Mouse (Mus musculus) heart, embryonic 13.5 days (tissue): ENCODE measurements around the gene Bcs1l. TPM values are rescaled to one million over a fixed set of nuclear protein-coding genes. Genes with fewer than 3 reads are reported as not detected.

Experiments
- ATAC-seq: fragments of 200-750 bp; cut with Nextera tagmentation; 2 replicates; pipeline ENCODE4 v1.8.0; 2017; ENCODE audit warnings: moderate TSS enrichment; ENCODE audit not compliant: insufficient number of reproducible peaks, low FRiP score, low TSS enrichment; ENCODE audit errors: extremely low read depth
- H3K27ac ChIP-seq: fragments of 300-500 bp; sonication (generic); replicated peaks from 2 replicates; pipeline ENCODE4 v1.5.1; 2015; ENCODE audit warnings: moderate library complexity, mild to moderate bottlenecking, inconsistent platforms
- H3K27me3 ChIP-seq: fragments of 300-500 bp; sonication (generic); replicated peaks from 2 replicates; pipeline ENCODE4 v1.6.1; 2015; ENCODE audit warnings: mild to moderate bottlenecking, inconsistent platforms
- H3K36me3 ChIP-seq: fragments of 300-500 bp; sonication (generic); 2 replicates; pipeline ENCODE4 v1.6.1; 2015; ENCODE audit warnings: mild to moderate bottlenecking, inconsistent platforms
- H3K4me1 ChIP-seq: fragments of 300-500 bp; sonication (generic); 2 replicates; pipeline ENCODE4 v1.6.1; 2015; ENCODE audit warnings: inconsistent platforms
- H3K4me2 ChIP-seq: fragments of 300-500 bp; sonication (generic); 2 replicates; pipeline ENCODE4 v1.6.1; 2015; ENCODE audit warnings: inconsistent platforms, mild to moderate bottlenecking, moderate library complexity
- H3K4me3 ChIP-seq: fragments of 300-500 bp; sonication (generic); 2 replicates; pipeline ENCODE4 v1.5.1; 2015; ENCODE audit warnings: moderate library complexity, mild to moderate bottlenecking, inconsistent platforms
- H3K9ac ChIP-seq: fragments of 300-500 bp; sonication (generic); 2 replicates; pipeline ENCODE4 v1.6.1; 2015; ENCODE audit warnings: inconsistent platforms, mild to moderate bottlenecking, moderate library complexity
- H3K9me3 ChIP-seq: fragments of 300-500 bp; sonication (generic); 2 replicates; pipeline ENCODE4 v1.6.1; 2016; ENCODE audit warnings: inconsistent platforms
- WGBS: fragments of 180-500 bp; shearing (Covaris S2); methylation state at CpG from one replicate; pipeline ENCODE4 v1.1.7; 2015; ENCODE audit warnings: mixed read lengths; 5-methylcytosine and 5-hydroxymethylcytosine counted together
- microRNA-seq: library from miRNA; unstranded; fragments of <30 nt; microRNA quantifications from one replicate; pipeline ENCODE4, GENCODE M21; 2016
- polyA plus RNA-seq: library from polyadenylated mRNA; unstranded; fragments of >200 nt; fragmentation: Nextera tagmentation; extraction: Ambion mirVana; gene quantifications from 2 replicates; pipeline ENCODE4 v1.2.1, GENCODE M21; 2015

Bcs1l gene
- polyA plus RNA-seq, 1 experiment from 2014 or later: 20.5 TPM

DNA sequence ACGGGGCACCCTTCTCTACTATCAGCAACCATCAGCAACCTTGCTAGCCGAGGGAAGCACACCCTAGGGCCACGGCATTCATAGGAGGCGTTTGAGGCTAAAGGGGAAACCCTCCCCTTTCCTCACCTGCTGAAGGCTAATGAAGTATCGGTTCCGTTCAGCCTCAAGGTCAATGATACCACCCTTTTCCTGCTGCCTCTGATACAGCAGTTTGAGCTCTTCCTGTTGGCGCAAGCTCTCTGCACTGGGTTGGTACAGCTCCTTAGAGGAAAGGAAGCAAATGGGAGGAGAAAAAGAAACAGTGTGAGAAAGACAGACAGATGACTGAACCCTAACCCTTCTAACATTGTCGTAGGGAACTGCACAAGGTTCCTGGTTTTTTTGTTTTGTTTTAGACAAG, 6.3 kb downstream of the Bcs1l start:
- Histone ChIP-seq H3K9ac (no peak overlapping the region), H3K36me3 (peaks cover 91% of the 10 kb centered on the region), H3K27ac (no peak overlapping the region; the same call in 1 of the 2 replicates), H3K4me1 (no peaks in the 10 kb centered on the region), H3K9me3 (no peaks in the 10 kb centered on the region), H3K4me3 (no peak overlapping the region), H3K27me3 (no peaks in the 10 kb centered on the region), H3K4me2 (no peak overlapping the region)
- ATAC-seq: no peak
- WGBS: 72% methylated on average over 8 of the region's 8 CpGs

- Histone ChIP-seq H3K27me3 (no peaks in the 10 kb centered on the region), H3K9me3 (no peaks in the 10 kb centered on the region), H3K27ac (peak overlapping the region; percentile 62), H3K4me1 (peaks cover 15% of the 10 kb centered on the region), H3K4me2 (peak overlapping the region; percentile 86), H3K9ac (peak overlapping the region; percentile 91), H3K4me3 (peak overlapping the region; percentile 93), H3K36me3 (peaks cover 40% of the 10 kb centered on the region)
- ATAC-seq: no peak
- 7% methylated on average over 26 of the region's 26 CpGs for WGBS
Measured at GRCm38 (mm10) chr1:74600501-74601266, 12.6 kb downstream of the Bcs1l start.

DNA sequence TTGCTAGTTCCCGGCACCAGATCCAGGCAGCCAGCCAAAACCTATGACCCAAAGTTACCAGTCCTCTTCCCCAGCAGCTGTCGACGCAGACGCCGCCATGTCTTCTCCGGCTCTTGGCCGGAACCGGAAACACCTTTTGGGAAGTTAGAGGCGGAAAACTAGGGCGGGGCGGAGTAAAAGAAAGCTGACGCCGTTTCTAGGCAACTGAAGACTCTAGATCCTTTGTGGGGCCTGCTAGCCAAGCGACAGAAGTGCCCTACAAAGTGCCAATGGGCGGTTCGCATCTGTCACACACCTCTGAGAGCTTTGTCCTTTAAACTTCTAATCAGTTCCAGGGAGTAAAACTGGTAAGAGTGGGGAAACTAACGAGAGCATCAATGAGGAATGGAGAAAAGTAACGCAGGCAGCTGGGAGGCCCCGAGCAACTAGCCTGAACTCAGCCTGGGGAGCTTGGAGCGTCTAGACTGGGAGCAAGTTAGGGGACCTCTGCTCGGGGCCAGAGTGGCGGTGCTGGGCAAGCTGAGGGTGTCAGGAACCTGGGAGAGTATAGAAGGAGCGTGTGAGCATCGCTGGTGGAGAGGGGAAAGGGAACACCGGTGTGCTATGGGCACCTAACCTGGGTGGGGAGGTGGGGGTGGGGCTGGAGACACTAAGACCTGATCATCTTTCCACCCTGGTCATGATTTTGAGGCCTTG, 13.3 kb downstream of the Bcs1l start, which contains the start of the genes Rnf25 and Stk36:
TSS of gene Rnf25 (minus strand) at position 131 of the 696 bp plus-strand sequence.
TSS of gene Stk36 (plus strand) at position 179 of the 696 bp plus-strand sequence.
- H3K4me3 ChIP-seq: peak within 1 kb of the TSS; percentile 93
- 10% methylated on average over 25 of the region's 25 CpGs for WGBS
- peak within 1 kb of the TSS; percentile 91 for H3K9ac ChIP-seq
- H3K9me3 ChIP-seq: no peaks in the 10 kb centered on the region
- no peaks in the 10 kb centered on the region for H3K27me3 ChIP-seq
- H3K4me1 ChIP-seq: peaks cover 15% of the 10 kb centered on the region
- ATAC-seq: peak; percentile 56; the same call in 1 of the 2 replicates
- peak within 1 kb of the TSS; percentile 86 for H3K4me2 ChIP-seq
- peaks cover 36% of the 10 kb centered on the region for H3K36me3 ChIP-seq
- peak within 1 kb of the TSS; percentile 62 for H3K27ac ChIP-seq

DNA sequence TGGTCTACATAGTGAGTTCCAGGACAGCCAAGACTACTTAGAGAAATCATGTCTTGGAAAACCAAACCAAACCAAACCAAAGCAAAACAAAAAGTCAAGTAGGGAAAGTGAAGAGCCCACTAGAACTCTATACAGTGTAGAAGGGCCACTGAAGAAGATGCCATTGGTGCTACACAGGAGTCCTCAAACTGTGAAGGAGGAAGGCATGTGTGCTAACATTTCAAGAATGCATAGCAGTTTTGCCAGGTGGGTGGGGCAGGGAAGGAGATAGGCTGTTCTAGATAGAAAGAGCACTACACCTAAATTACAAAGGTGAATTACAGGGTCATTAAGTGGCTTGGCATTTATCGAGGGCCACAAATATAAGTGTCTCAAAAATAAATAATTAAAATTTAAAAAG, 36.1 kb downstream of the Bcs1l start:
- H3K9me3 ChIP-seq: no peaks in the 10 kb centered on the region
- H3K36me3 ChIP-seq: no peaks in the 10 kb centered on the region
- H3K9ac ChIP-seq: no peak overlapping the region
- WGBS: 92% methylated on average over 1 of the region's 1 CpGs
- no peak overlapping the region for H3K4me3 ChIP-seq
- H3K27ac ChIP-seq: no peak overlapping the region
- H3K4me1 ChIP-seq: peaks cover 7% of the 10 kb centered on the region; the same call in 1 of the 2 replicates
- H3K27me3 ChIP-seq: no peaks in the 10 kb centered on the region
- ATAC-seq: no peak
- H3K4me2 ChIP-seq: no peak overlapping the region

DNA sequence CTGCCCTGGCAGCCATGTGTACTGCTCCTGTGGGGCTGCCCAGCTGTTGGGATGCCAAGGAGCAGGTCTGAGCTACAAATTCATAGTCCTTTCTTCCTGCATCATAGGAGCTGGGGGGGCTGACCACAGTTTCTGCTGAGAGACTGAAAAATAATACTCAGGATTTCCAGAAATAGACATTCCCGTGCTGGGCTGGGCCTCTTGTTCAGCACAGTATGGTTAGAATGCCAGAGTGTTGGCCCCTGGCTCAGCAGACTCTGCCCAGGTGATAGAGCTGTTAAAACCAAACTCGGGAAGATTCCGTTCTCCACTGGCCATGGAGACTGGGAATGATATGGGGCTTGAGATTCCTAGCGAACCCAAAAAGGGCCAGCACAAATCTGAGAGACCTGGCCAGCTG, 38.0 kb downstream of the Bcs1l start:
- H3K4me1 ChIP-seq: peaks cover 7% of the 10 kb centered on the region; the same call in 1 of the 2 replicates
- H3K9me3 ChIP-seq: no peaks in the 10 kb centered on the region
- H3K9ac ChIP-seq: no peak overlapping the region
- H3K4me3 ChIP-seq: no peak overlapping the region
- no peak overlapping the region for H3K27ac ChIP-seq
- no peaks in the 10 kb centered on the region for H3K36me3 ChIP-seq
- H3K27me3 ChIP-seq: no peaks in the 10 kb centered on the region
- no peak overlapping the region for H3K4me2 ChIP-seq
- 0 out of 2 replicates have a peak, but pooled peaks have one; percentile 25 for ATAC-seq
- 58% methylated on average over 4 of the region's 4 CpGs for WGBS

DNA sequence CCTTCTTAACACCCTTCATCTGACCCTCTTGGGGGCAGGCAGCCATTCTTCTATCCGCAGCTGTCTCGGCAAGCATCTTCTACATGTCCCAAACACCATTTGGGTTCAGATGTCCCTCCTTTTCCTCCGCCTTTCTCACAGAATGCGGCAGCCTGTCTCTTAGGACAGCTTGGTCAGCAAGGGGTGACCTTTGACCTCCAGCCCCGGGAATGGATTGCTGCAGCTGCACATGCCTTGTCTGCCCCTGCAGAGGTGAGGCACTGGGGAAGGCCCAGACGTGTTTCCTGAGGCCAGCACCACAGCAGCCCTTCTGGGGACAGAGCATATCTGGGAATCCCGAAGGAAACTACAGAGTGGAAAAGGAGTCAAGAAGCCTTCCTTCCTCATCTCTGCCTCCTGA, 39.9 kb downstream of the Bcs1l start:
- no peak overlapping the region for H3K4me3 ChIP-seq
- H3K36me3 ChIP-seq: no peaks in the 10 kb centered on the region
- H3K27me3 ChIP-seq: no peaks in the 10 kb centered on the region
- H3K4me1 ChIP-seq: peaks cover 7% of the 10 kb centered on the region; the same call in 1 of the 2 replicates
- no peak overlapping the region for H3K27ac ChIP-seq
- no peak overlapping the region for H3K9ac ChIP-seq
- H3K9me3 ChIP-seq: no peaks in the 10 kb centered on the region
- ATAC-seq: no peak
- WGBS: 53% methylated on average over 7 of the region's 7 CpGs
- no peak overlapping the region for H3K4me2 ChIP-seq

DNA sequence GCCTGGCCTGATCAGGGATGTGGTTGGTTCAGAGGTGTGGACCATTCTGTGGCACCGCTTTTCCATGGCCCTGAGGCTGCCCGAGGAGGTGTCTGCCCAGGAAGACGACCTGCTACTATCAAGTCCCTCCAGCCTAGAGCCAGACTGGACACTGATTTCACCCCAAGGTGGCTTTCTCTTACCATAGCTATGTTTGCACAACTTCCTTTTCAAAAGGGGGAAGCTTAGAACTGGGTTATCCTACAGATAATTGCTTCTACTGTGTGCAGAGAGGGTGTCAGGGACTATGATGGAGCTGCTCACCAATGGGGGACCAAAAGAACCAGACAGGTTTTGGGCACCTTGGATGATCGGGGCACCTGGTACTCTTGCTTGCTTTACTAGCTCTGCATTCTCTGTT, 44.6 kb downstream of the Bcs1l start:
- ATAC-seq: no peak

More for the DNA sequence above, 44.6 kb downstream of the Bcs1l start:
- H3K27me3 ChIP-seq: no peaks in the 10 kb centered on the region
- no peaks in the 10 kb centered on the region for H3K36me3 ChIP-seq
- no peaks in the 10 kb centered on the region for H3K4me1 ChIP-seq
- no peak overlapping the region for H3K9ac ChIP-seq
- no peaks in the 10 kb centered on the region for H3K9me3 ChIP-seq
- no peak overlapping the region for H3K4me3 ChIP-seq
- 77% methylated on average over 4 of the region's 4 CpGs for WGBS
- H3K4me2 ChIP-seq: no peak overlapping the region
- H3K27ac ChIP-seq: no peak overlapping the region

Small RNA genes within 50 kb of the gene (microRNA-seq; reads per million reads assigned to microRNA genes)
- not detected for gene Gm25035

Other genes with a start within 250 kb of the Bcs1l start
- 0.33 and 0.38 TPM in 2 replicates for gene Catip, start 226.2 kb upstream of the Bcs1l start, polyA plus RNA-seq
- gene Slc11a1, start 213.1 kb upstream of the Bcs1l start, polyA plus RNA-seq: 2.8 and 3.1 TPM in 2 replicates
- gene Ctdsp1, start 196.8 kb upstream of the Bcs1l start, polyA plus RNA-seq: 57.3 and 60.4 TPM in 2 replicates
- gene Vil1, start 178.9 kb upstream of the Bcs1l start, polyA plus RNA-seq: 0.19 and 0.45 TPM in 2 replicates
- gene Cnot9, start 82.2 kb upstream of the Bcs1l start, polyA plus RNA-seq: 31.7 and 33.6 TPM in 2 replicates
- 0.52 and 0.64 TPM in 2 replicates for gene Plcd4, start 45.4 kb upstream of the Bcs1l start, polyA plus RNA-seq
- 19.1 and 19.2 TPM in 2 replicates for gene Usp37, start 44.0 kb upstream of the Bcs1l start, polyA plus RNA-seq
- 4.9 and 5.1 TPM in 2 replicates for gene Zfp142, start within 50 bp of the Bcs1l start, polyA plus RNA-seq
- gene Rnf25, start 13.1 kb downstream of the Bcs1l start, polyA plus RNA-seq: 23.7 and 24.5 TPM in 2 replicates
- gene Stk36, start 13.2 kb downstream of the Bcs1l start, polyA plus RNA-seq: 2.8 and 3.5 TPM in 2 replicates
- 8.0 and 9.1 TPM in 2 replicates for gene Ttll4, start 73.5 kb downstream of the Bcs1l start, polyA plus RNA-seq
- 11.1 and 11.3 TPM in 2 replicates for gene Cyp27a1, start 125.3 kb downstream of the Bcs1l start, polyA plus RNA-seq
- 4.2 and 7.2 TPM in 2 replicates for gene Prkag3, start 160.9 kb downstream of the Bcs1l start, polyA plus RNA-seq
- 0.31 and 0.36 TPM in 2 replicates for gene Wnt6, start 183.6 kb downstream of the Bcs1l start, polyA plus RNA-seq
- not detected in 2 replicates for gene Wnt10a, start 203.2 kb downstream of the Bcs1l start, polyA plus RNA-seq